ENCODE assay signal across 25 mouse cellular contexts in the genomic region with DNA sequence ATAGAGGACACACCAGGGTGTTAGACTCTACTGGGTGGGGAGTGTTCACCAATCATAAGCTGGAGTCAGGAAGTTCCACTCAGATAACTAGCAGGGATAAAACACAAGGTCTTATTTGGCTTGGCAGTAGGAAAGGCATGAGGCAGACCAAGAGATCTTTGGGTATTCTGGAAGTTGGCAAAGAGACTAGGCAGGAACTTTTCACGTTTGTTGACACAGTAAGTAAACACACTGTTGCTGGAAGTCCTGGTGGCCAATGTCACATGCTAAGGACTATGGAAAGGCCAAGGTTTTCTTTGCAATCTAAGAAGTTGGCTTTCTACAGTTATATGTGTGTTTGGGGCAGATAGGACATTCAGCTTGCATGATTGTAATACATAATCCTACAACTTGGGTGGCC.
"Had no signal": no experiment of that assay in that cellular context is flagged by ENCODE, and none has a peak within 500 bp of the region (broad histone marks: within the 10 kb centered on the region; RNA-seq: fewer than 3 reads in every experiment).

No protein-coding gene starts in this region.

- H3K27me3 ChIP-seq: heart, embryonic 13.5 days; hindbrain, embryonic 12.5 days; intestine, embryonic 15.5 days; limb, embryonic 12.5 days had no signal

- H3K36me3 ChIP-seq: heart, embryonic 13.5 days; hindbrain, embryonic 10.5 days; hindbrain, embryonic 12.5 days; intestine, embryonic 15.5 days; limb, embryonic 10.5 days; limb, embryonic 12.5 days had no signal

- H3K4me1 ChIP-seq: intestine, embryonic 15.5 days; limb, embryonic 10.5 days; limb, embryonic 12.5 days had no signal

- ATAC-seq: hindbrain, embryonic 16.5 days; inflammation-experienced regulatory T-cells, adult 6 months; intestine, embryonic 15.5 days; intestine, postnatal 0 days had no signal

- H3K4me3 ChIP-seq: gastrocnemius, adult 2 months; heart, embryonic 13.5 days; hindbrain, embryonic 10.5 days; hindbrain, embryonic 12.5 days; intestine, embryonic 15.5 days; layer of hippocampus, adult 2 months; left cerebral cortex, adult 2 months; limb, embryonic 10.5 days; limb, embryonic 12.5 days had no signal

- H3K4me2 ChIP-seq: heart, embryonic 11.5 days; heart, embryonic 13.5 days; hindbrain, embryonic 12.5 days; hindbrain, embryonic 14.5 days; intestine, embryonic 15.5 days; limb, embryonic 12.5 days had no signal

- H3K9ac ChIP-seq: heart, embryonic 13.5 days; hindbrain, embryonic 12.5 days; hindbrain, embryonic 14.5 days; intestine, embryonic 15.5 days; limb, embryonic 12.5 days had no signal

- H3K27ac ChIP-seq: gastrocnemius, adult 2 months; heart, embryonic 13.5 days; hindbrain, embryonic 10.5 days; hindbrain, embryonic 12.5 days; hindbrain, embryonic 14.5 days; intestine, embryonic 15.5 days; layer of hippocampus, adult 2 months; left cerebral cortex, adult 2 months; limb, embryonic 10.5 days; limb, embryonic 12.5 days had no signal

- DNase-seq: gastrocnemius, adult 2 months; gastrocnemius, postnatal 10 days; gastrocnemius, postnatal 25 days; heart, adult 18-20 months; heart, postnatal 10 days; heart, postnatal 4 days; kidney, adult 18-20 months; kidney, adult 8-10 months; kidney, postnatal 10 days; kidney, postnatal 25 days; kidney, postnatal 4 days; liver had no signal

- H3K9me3 ChIP-seq: heart, embryonic 13.5 days; hindbrain, embryonic 10.5 days; hindbrain, embryonic 12.5 days; intestine, embryonic 15.5 days; limb, embryonic 10.5 days; limb, embryonic 12.5 days had no signal
